Mouse (Mus musculus): Measurements from ENCODE around the gene Atf1.
"Not testable (repeated sequence)": the region's sequence is repeated elsewhere in the genome, so short reads cannot be mapped to it uniquely, and the experiment has no call there.

DNA sequence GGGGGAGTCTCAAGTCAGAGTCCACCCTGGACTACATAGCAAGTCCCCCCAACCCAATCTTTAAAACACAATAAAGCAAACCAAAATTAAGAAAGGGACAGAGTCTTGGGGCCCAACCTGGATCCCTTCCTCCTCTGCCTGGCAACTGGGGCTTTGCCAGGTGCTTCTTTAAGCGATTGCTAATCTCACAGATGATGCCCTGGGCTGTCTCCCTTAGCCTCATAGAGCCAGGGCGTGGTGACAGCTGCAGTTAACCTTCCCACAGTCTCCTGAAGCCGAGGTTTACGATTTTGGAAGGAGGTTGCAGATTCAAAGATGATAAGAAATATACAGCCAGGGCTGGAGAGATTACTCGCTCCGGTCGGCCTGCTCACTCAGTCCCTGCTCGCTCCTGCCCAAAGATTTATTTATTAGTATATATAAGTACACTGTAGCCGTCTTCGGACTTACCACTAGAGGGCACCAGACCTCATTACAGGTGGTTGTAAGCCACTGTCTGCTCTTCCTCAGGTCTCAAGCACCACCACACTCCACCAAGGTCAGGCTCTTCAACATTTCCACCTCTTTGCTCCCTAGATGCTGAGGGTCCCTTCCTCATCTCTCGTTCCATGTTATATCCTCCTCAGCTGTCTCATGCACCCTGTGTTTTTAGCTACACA is 79.9 kb downstream of the Atf1 start:
- TF ChIP-seq CTCF (IDR thresholded peaks at IDR 0.05; ENCODE audit: low read depth), result peak; percentile 78
- TF ChIP-seq EP300 (IDR thresholded peaks at IDR 0.05; ENCODE audit: low read depth), result not testable (repeated sequence)
